In the genomic region with DNA sequence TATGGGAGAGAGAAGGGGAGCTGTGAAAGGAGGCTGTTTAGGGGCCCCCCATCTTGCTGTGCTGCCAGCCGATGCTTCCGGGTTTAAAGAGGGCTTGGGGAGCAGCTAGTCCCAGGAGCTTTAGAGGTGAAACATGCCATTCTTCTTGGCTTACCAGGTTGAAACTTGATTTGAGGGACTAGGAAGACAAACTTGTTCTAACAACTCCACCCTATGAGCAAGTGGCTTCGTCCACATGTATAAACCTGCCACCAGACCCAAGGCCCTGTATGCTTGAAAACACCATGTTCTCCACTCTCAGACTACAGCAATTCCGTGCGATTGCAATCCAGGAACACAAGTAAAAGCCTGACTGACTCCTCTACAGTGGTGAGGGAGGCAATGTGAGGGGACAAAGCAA, we compare ENCODE assay signal across 28 mouse cellular contexts. TPM values are rescaled to one million over a fixed set of nuclear protein-coding genes. Genes with fewer than 3 reads are reported as not detected.
DNase-seq lines count a peak whose midpoint lies in the region; ATAC-seq and TF ChIP-seq lines count a peak whose summit lies in the region.
"Had no signal": no experiment of that assay in that cellular context is flagged by ENCODE, and none has a peak within 500 bp of the region (broad histone marks: within the 10 kb centered on the region; RNA-seq: fewer than 3 reads in every experiment).

No protein-coding gene starts in this region.

- H3K4me2 ChIP-seq in embryonic facial prominence, embryonic 11.5 days (ENCODE audit: low read depth, low read length) = no peak overlapping the region
- no peak overlapping the region for H3K4me2 ChIP-seq in embryonic facial prominence, embryonic 12.5 days (replicated peaks)
- H3K4me2 ChIP-seq in stomach, embryonic 15.5 days = no peak overlapping the region
- no peak overlapping the region for H3K4me2 ChIP-seq in lung, postnatal 0 days (replicated peaks; ENCODE audit: low read depth, low read length)
- H3K4me2 ChIP-seq: hindbrain, embryonic 14.5 days; liver, embryonic 11.5 days; lung, embryonic 15.5 days; midbrain, embryonic 11.5 days; neural tube, embryonic 12.5 days had no signal

- no peaks in the 10 kb centered on the region for H3K4me1 ChIP-seq in embryonic facial prominence, embryonic 11.5 days (ENCODE audit: control insufficient read depth, insufficient read depth, low read length)
- no peaks in the 10 kb centered on the region for H3K4me1 ChIP-seq in embryonic facial prominence, embryonic 10.5 days
- H3K4me1 ChIP-seq in embryonic facial prominence, embryonic 12.5 days = no peaks in the 10 kb centered on the region
- no peaks in the 10 kb centered on the region; the same call in 1 of the 2 replicates for H3K4me1 ChIP-seq in stomach, embryonic 15.5 days
- no peaks in the 10 kb centered on the region for H3K4me1 ChIP-seq in lung, postnatal 0 days (ENCODE audit: insufficient read depth, low read depth, low read length)
- H3K4me1 ChIP-seq: lung, embryonic 15.5 days; neural tube, embryonic 12.5 days had no signal

- no peak overlapping the region for H3K9ac ChIP-seq in embryonic facial prominence, embryonic 11.5 days (replicated peaks; ENCODE audit: low read length)
- H3K9ac ChIP-seq in embryonic facial prominence, embryonic 12.5 days = no peak overlapping the region
- no peak overlapping the region for H3K9ac ChIP-seq in stomach, embryonic 15.5 days
- no peak overlapping the region for H3K9ac ChIP-seq in lung, postnatal 0 days (replicated peaks; ENCODE audit: low read depth)
- H3K9ac ChIP-seq: hindbrain, embryonic 14.5 days; lung, embryonic 15.5 days; neural tube, embryonic 12.5 days had no signal

- TF ChIP-seq EP300 in lung, postnatal 0 days (IDR thresholded peaks at IDR 0.05) = no peak

- no peak for TF ChIP-seq CTCF in lung, postnatal 0 days (IDR thresholded peaks at IDR 0.05)

- no peaks in the 10 kb centered on the region for H3K27me3 ChIP-seq in embryonic facial prominence, embryonic 11.5 days (ENCODE audit: control insufficient read depth, insufficient read depth, low read length)
- no peaks in the 10 kb centered on the region for H3K27me3 ChIP-seq in embryonic facial prominence, embryonic 10.5 days (replicated peaks; ENCODE audit: low read depth, poor library complexity, severe bottlenecking)
- no peaks in the 10 kb centered on the region for H3K27me3 ChIP-seq in embryonic facial prominence, embryonic 12.5 days
- H3K27me3 ChIP-seq in stomach, embryonic 15.5 days (replicated peaks) = no peaks in the 10 kb centered on the region
- no peaks in the 10 kb centered on the region for H3K27me3 ChIP-seq in lung, postnatal 0 days (replicated peaks; ENCODE audit: insufficient read depth, low read length)
- H3K27me3 ChIP-seq: CH12.LX; lung, embryonic 15.5 days; neural tube, embryonic 12.5 days had no signal

- peaks cover 11% of the 10 kb centered on the region for H3K36me3 ChIP-seq in embryonic facial prominence, embryonic 11.5 days (replicated peaks; ENCODE audit: control insufficient read depth, insufficient read depth, low read depth, low read length)
- H3K36me3 ChIP-seq in embryonic facial prominence, embryonic 10.5 days (replicated peaks) = peaks cover 76% of the 10 kb centered on the region
- peaks cover 54% of the 10 kb centered on the region for H3K36me3 ChIP-seq in embryonic facial prominence, embryonic 12.5 days
- H3K36me3 ChIP-seq in stomach, embryonic 15.5 days = peaks cover 40% of the 10 kb centered on the region
- H3K36me3 ChIP-seq in lung, postnatal 0 days (ENCODE audit: insufficient read depth, low read length) = peaks cover 50% of the 10 kb centered on the region

- 82% methylated on average over 5 of the region's 5 CpGs for WGBS in embryonic facial prominence, embryonic 11.5 days
- WGBS in embryonic facial prominence, embryonic 10.5 days = 93% methylated on average over 5 of the region's 5 CpGs
- 85% methylated on average over 5 of the region's 5 CpGs for WGBS in embryonic facial prominence, embryonic 12.5 days
- 81% methylated on average over 5 of the region's 5 CpGs for WGBS in stomach, embryonic 15.5 days
- WGBS in lung, postnatal 0 days = 91% methylated on average over 5 of the region's 5 CpGs

- no peaks in the 10 kb centered on the region for H3K9me3 ChIP-seq in embryonic facial prominence, embryonic 11.5 days (replicated peaks; ENCODE audit: control insufficient read depth, low read length)
- H3K9me3 ChIP-seq in embryonic facial prominence, embryonic 10.5 days = no peaks in the 10 kb centered on the region
- H3K9me3 ChIP-seq in embryonic facial prominence, embryonic 12.5 days = no peaks in the 10 kb centered on the region
- H3K9me3 ChIP-seq in stomach, embryonic 15.5 days = no peaks in the 10 kb centered on the region
- no peaks in the 10 kb centered on the region for H3K9me3 ChIP-seq in lung, postnatal 0 days (ENCODE audit: low read length)
- H3K9me3 ChIP-seq: lung, embryonic 15.5 days; neural tube, embryonic 12.5 days had no signal

- peak; percentile 35 for DNase-seq in embryonic facial prominence, embryonic 11.5 days (ENCODE audit: low spot score)
- no peak for DNase-seq in embryonic facial prominence, embryonic 10.5 days (ENCODE audit: low spot score)
- DNase-seq in gonadal fat pad, adult 2 months (ENCODE audit: low read depth) = peak; percentile 73
- no peak for DNase-seq in gastrocnemius, postnatal 10 days
- DNase-seq in lung, postnatal 0 days (ENCODE audit: low spot score) = no peak
- DNase-seq in adipocyte (ENCODE audit: low spot score) = no peak
- DNase-seq: adrenal gland, adult 8-10 months; cerebellum, adult 2 months; cerebellum, postnatal 25 days; embryo, embryonic 11 days; gastrocnemius, adult 2 months; kidney, adult 18-20 months; kidney, postnatal 36 days; lung, postnatal 36 days; right cerebral cortex, adult 18-20 months; spleen, adult 18-20 months had no signal

- no peak overlapping the region for H3K27ac ChIP-seq in embryonic facial prominence, embryonic 11.5 days (replicated peaks; ENCODE audit: low read depth, low read length)
- no peak overlapping the region for H3K27ac ChIP-seq in embryonic facial prominence, embryonic 10.5 days (replicated peaks)
- H3K27ac ChIP-seq in embryonic facial prominence, embryonic 12.5 days = peak overlapping the region; percentile 19; the same call in 1 of the 2 replicates
- peak overlapping the region; percentile 73 for H3K27ac ChIP-seq in stomach, embryonic 15.5 days
- H3K27ac ChIP-seq in lung, postnatal 0 days (ENCODE audit: low read length) = no peak overlapping the region
- H3K27ac ChIP-seq: gastrocnemius, adult 2 months; hindbrain, embryonic 14.5 days; layer of hippocampus, adult 2 months; lung, embryonic 15.5 days; neural tube, embryonic 12.5 days had no signal

- no peak overlapping the region for H3K4me3 ChIP-seq in embryonic facial prominence, embryonic 11.5 days (ENCODE audit: low read depth, low read length)
- H3K4me3 ChIP-seq in embryonic facial prominence, embryonic 10.5 days = no peak overlapping the region
- no peak overlapping the region for H3K4me3 ChIP-seq in embryonic facial prominence, embryonic 12.5 days
- no peak overlapping the region for H3K4me3 ChIP-seq in stomach, embryonic 15.5 days (replicated peaks)
- no peak overlapping the region for H3K4me3 ChIP-seq in lung, postnatal 0 days (ENCODE audit: low read depth, low read length)
- H3K4me3 ChIP-seq: gastrocnemius, adult 2 months; layer of hippocampus, adult 2 months; lung, embryonic 15.5 days; neural tube, embryonic 12.5 days had no signal

- ATAC-seq in embryonic facial prominence, embryonic 11.5 days (replicated peaks; ENCODE audit: insufficient number of reproducible peaks, low FRiP score, low TSS enrichment, low read depth) = no peak
- ATAC-seq in embryonic facial prominence, embryonic 12.5 days (ENCODE audit: insufficient number of reproducible peaks, insufficient read depth, low FRiP score, low TSS enrichment) = no peak
- no peak for ATAC-seq in stomach, embryonic 15.5 days (ENCODE audit: insufficient read depth, low FRiP score, low read depth)
- no peak for ATAC-seq in lung, postnatal 0 days
- ATAC-seq: activated CD4-positive, CD25-positive, alpha-beta regulatory T cell, adult 4 months; forebrain, embryonic 16.5 days; midbrain, embryonic 16.5 days had no signal

RNA-seq across cellular contexts. Expression of a gene that starts 7.8 kb away (rescaled TPM):
- 61.2 and 62.4 TPM in 2 replicates for polyA plus RNA-seq in embryonic facial prominence, embryonic 11.5 days (2014; fragmentation: Nextera tagmentation; extraction: Ambion mirVana)
- 69.5 and 72.3 TPM in 2 replicates for polyA plus RNA-seq in embryonic facial prominence, embryonic 10.5 days (2016; fragmentation: Nextera tagmentation; extraction: Ambion mirVana)
- 45.7 and 46.0 TPM in 2 replicates for polyA plus RNA-seq in embryonic facial prominence, embryonic 12.5 days (2016; fragmentation: Nextera tagmentation; extraction: Ambion mirVana)
- polyA plus RNA-seq in gonadal fat pad, adult 2 months (2012; rRNA removed) = 1.5 and 2.9 TPM in 2 replicates
- polyA plus RNA-seq in stomach, embryonic 15.5 days (2015; fragmentation: Nextera tagmentation; extraction: Ambion mirVana) = 26.9 and 27.6 TPM in 2 replicates
- 1 to 10 TPM; 2.8 to 4.0 TPM for total RNA-seq in gastrocnemius, postnatal 10 days (2021)
- polyA plus RNA-seq in lung, postnatal 0 days (2015; fragmentation: Nextera tagmentation; extraction: Ambion mirVana) = 9.8 and 10.4 TPM in 2 replicates

RNA-seq across cellular contexts. Expression of a gene that starts 15.9 kb away (rescaled TPM):
- polyA plus RNA-seq in embryonic facial prominence, embryonic 11.5 days (2014; fragmentation: Nextera tagmentation; extraction: Ambion mirVana) = 45.7 and 47.9 TPM in 2 replicates
- 40.6 and 41.0 TPM in 2 replicates for polyA plus RNA-seq in embryonic facial prominence, embryonic 10.5 days (2016; fragmentation: Nextera tagmentation; extraction: Ambion mirVana)
- 37.8 and 42.8 TPM in 2 replicates for polyA plus RNA-seq in embryonic facial prominence, embryonic 12.5 days (2016; fragmentation: Nextera tagmentation; extraction: Ambion mirVana)
- polyA plus RNA-seq in gonadal fat pad, adult 2 months (2012; rRNA removed) = 35.0 and 54.3 TPM in 2 replicates
- 50.7 and 54.5 TPM in 2 replicates for polyA plus RNA-seq in stomach, embryonic 15.5 days (2015; fragmentation: Nextera tagmentation; extraction: Ambion mirVana)
- 10 to 100 TPM; 10.7 to 12.2 TPM for total RNA-seq in gastrocnemius, postnatal 10 days (2021)
- polyA plus RNA-seq in lung, postnatal 0 days (2015; fragmentation: Nextera tagmentation; extraction: Ambion mirVana) = 42.5 and 44.5 TPM in 2 replicates

RNA-seq across cellular contexts. Expression of a gene that starts 16.7 kb away (rescaled TPM):
- polyA plus RNA-seq in embryonic facial prominence, embryonic 11.5 days (2014; fragmentation: Nextera tagmentation; extraction: Ambion mirVana) = 10.7 and 12.7 TPM in 2 replicates
- polyA plus RNA-seq in embryonic facial prominence, embryonic 10.5 days (2016; fragmentation: Nextera tagmentation; extraction: Ambion mirVana) = 19.7 and 20.2 TPM in 2 replicates
- 17.0 and 18.6 TPM in 2 replicates for polyA plus RNA-seq in embryonic facial prominence, embryonic 12.5 days (2016; fragmentation: Nextera tagmentation; extraction: Ambion mirVana)
- 56.3 and 66.7 TPM in 2 replicates for polyA plus RNA-seq in gonadal fat pad, adult 2 months (2012; rRNA removed)
- 21.0 and 21.3 TPM in 2 replicates for polyA plus RNA-seq in stomach, embryonic 15.5 days (2015; fragmentation: Nextera tagmentation; extraction: Ambion mirVana)
- total RNA-seq in gastrocnemius, postnatal 10 days (2021) = 10 to 100 TPM; 37.3 to 37.5 TPM
- 18.8 and 18.9 TPM in 2 replicates for polyA plus RNA-seq in lung, postnatal 0 days (2015; fragmentation: Nextera tagmentation; extraction: Ambion mirVana)

RNA-seq across cellular contexts. Expression of a gene that starts 16.7 kb away (rescaled TPM):
- 91.6 and 98.4 TPM in 2 replicates for polyA plus RNA-seq in embryonic facial prominence, embryonic 11.5 days (2014; fragmentation: Nextera tagmentation; extraction: Ambion mirVana)
- polyA plus RNA-seq in embryonic facial prominence, embryonic 10.5 days (2016; fragmentation: Nextera tagmentation; extraction: Ambion mirVana) = 135 and 142 TPM in 2 replicates
- polyA plus RNA-seq in embryonic facial prominence, embryonic 12.5 days (2016; fragmentation: Nextera tagmentation; extraction: Ambion mirVana) = 81.7 and 83.6 TPM in 2 replicates
- polyA plus RNA-seq in gonadal fat pad, adult 2 months (2012; rRNA removed) = 9.0 and 24.0 TPM in 2 replicates
- 58.5 and 64.0 TPM in 2 replicates for polyA plus RNA-seq in stomach, embryonic 15.5 days (2015; fragmentation: Nextera tagmentation; extraction: Ambion mirVana)
- total RNA-seq in gastrocnemius, postnatal 10 days (2021) = 10 to 100 TPM; 37.4 to 39.0 TPM
- polyA plus RNA-seq in lung, postnatal 0 days (2015; fragmentation: Nextera tagmentation; extraction: Ambion mirVana) = 25.8 TPM in 2 replicates

RNA-seq across cellular contexts. Expression of a gene that starts 20.6 kb away (rescaled TPM):
- 44.9 and 58.1 TPM in 2 replicates for polyA plus RNA-seq in embryonic facial prominence, embryonic 11.5 days (2014; fragmentation: Nextera tagmentation; extraction: Ambion mirVana)
- 48.7 and 51.1 TPM in 2 replicates for polyA plus RNA-seq in embryonic facial prominence, embryonic 10.5 days (2016; fragmentation: Nextera tagmentation; extraction: Ambion mirVana)
- 43.4 and 45.6 TPM in 2 replicates for polyA plus RNA-seq in embryonic facial prominence, embryonic 12.5 days (2016; fragmentation: Nextera tagmentation; extraction: Ambion mirVana)
- 62.6 and 70.1 TPM in 2 replicates for polyA plus RNA-seq in gonadal fat pad, adult 2 months (2012; rRNA removed)
- polyA plus RNA-seq in stomach, embryonic 15.5 days (2015; fragmentation: Nextera tagmentation; extraction: Ambion mirVana) = 38.5 and 41.5 TPM in 2 replicates
- total RNA-seq in gastrocnemius, postnatal 10 days (2021) = 10 to 100 TPM; 10.7 to 11.7 TPM
- 30.5 TPM in 2 replicates for polyA plus RNA-seq in lung, postnatal 0 days (2015; fragmentation: Nextera tagmentation; extraction: Ambion mirVana)

Comparison
In these comparisons a context has a peak if more than half of its experiments do, and no peak if none do; other contexts are left out.
1. DNase-seq: peak in embryonic facial prominence, embryonic 11.5 days (single experiment) and gonadal fat pad, adult 2 months (single experiment); none in embryonic facial prominence, embryonic 10.5 days (single experiment), gastrocnemius, postnatal 10 days (single experiment), lung, postnatal 0 days (single experiment) and adipocyte (single experiment).
2. H3K27ac ChIP-seq: peak in embryonic facial prominence, embryonic 12.5 days (single experiment) and stomach, embryonic 15.5 days (single experiment); none in embryonic facial prominence, embryonic 11.5 days (single experiment), embryonic facial prominence, embryonic 10.5 days (single experiment) and lung, postnatal 0 days (single experiment).